Mouse (Mus musculus): ENCODE results near the gene Rbbp6. TPM values are rescaled to one million over a fixed set of nuclear protein-coding genes. Genes with fewer than 3 reads are reported as not detected.

Gene Rbbp6
- polyA plus RNA-seq (2015; fragmentation: Nextera tagmentation; extraction: Ambion mirVana) = 15.5 and 16.5 TPM in 2 replicates

DNA sequence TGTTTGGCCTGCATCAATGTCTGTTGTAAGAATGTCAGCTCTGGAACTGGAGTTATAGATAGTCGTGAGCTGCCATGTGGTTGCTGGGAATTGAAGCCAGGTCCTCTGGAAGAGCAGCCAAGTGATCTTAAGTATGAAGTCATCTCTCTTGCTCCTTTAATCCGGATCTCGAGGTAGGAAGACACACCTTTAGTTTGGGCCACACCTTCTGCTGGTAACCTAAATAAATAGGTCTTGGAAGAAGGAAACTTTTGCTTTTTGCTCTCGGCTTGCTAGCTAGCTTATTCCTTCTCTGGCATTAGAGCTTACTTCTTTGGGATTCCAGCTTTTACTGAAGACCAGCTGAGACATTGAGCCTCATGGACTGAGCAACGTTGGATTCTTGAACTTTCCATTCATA is at the start of gene Rbbp6:
TSS of gene Rbbp6 (plus strand) at position 301 of the 400 bp plus-strand sequence.
- Histone ChIP-seq H3K9ac (ENCODE audit: low read depth, low read length) (no peak within 1 kb of the TSS), H3K4me3 (ENCODE audit: low read length) (no peak within 1 kb of the TSS), H3K36me3 (ENCODE audit: control insufficient read depth, insufficient read depth, low read length) (no peaks in the 10 kb centered on the region), H3K27me3 (replicated peaks; ENCODE audit: control insufficient read depth, insufficient read depth, low read length) (no peaks in the 10 kb centered on the region), H3K4me1 (ENCODE audit: control insufficient read depth, insufficient read depth, low read length) (no peaks in the 10 kb centered on the region), H3K9me3 (ENCODE audit: control insufficient read depth, low read length) (no peaks in the 10 kb centered on the region), H3K4me2 (ENCODE audit: low read depth, low read length) (no peak within 1 kb of the TSS), H3K27ac (ENCODE audit: low read length) (no peak within 1 kb of the TSS)
- WGBS = 76% methylated on average over 5 of the region's 5 CpGs
- no peak for ATAC-seq

- no peak overlapping the region for H3K9ac ChIP-seq (ENCODE audit: low read depth, low read length)
- H3K4me1 ChIP-seq (ENCODE audit: control insufficient read depth, insufficient read depth, low read length) = no peaks in the 10 kb centered on the region
- no peaks in the 10 kb centered on the region for H3K27me3 ChIP-seq (replicated peaks; ENCODE audit: control insufficient read depth, insufficient read depth, low read length)
- no peaks in the 10 kb centered on the region for H3K36me3 ChIP-seq (ENCODE audit: control insufficient read depth, insufficient read depth, low read length)
- no peak overlapping the region for H3K4me3 ChIP-seq (ENCODE audit: low read length)
- no peak overlapping the region for H3K4me2 ChIP-seq (ENCODE audit: low read depth, low read length)
- WGBS = 40% methylated on average over 13 of the region's 13 CpGs
- no peak for ATAC-seq
- no peaks in the 10 kb centered on the region for H3K9me3 ChIP-seq (ENCODE audit: control insufficient read depth, low read length)
- H3K27ac ChIP-seq (ENCODE audit: low read length) = no peak overlapping the region
Observed at GRCm38 (mm10) chr7:122919728-122920582, 45.5 kb upstream of the Rbbp6 start.

GRCm38 (mm10) chr7:122921537-122921936 is 43.9 kb upstream of the Rbbp6 start:
- Histone ChIP-seq H3K27me3 (replicated peaks; ENCODE audit: control insufficient read depth, insufficient read depth, low read length) (no peaks in the 10 kb centered on the region), H3K4me2 (ENCODE audit: low read depth, low read length) (no peak overlapping the region), H3K9me3 (ENCODE audit: control insufficient read depth, low read length) (no peaks in the 10 kb centered on the region), H3K27ac (ENCODE audit: low read length) (no peak overlapping the region), H3K36me3 (ENCODE audit: control insufficient read depth, insufficient read depth, low read length) (no peaks in the 10 kb centered on the region), H3K9ac (ENCODE audit: low read depth, low read length) (no peak overlapping the region), H3K4me1 (ENCODE audit: control insufficient read depth, insufficient read depth, low read length) (no peaks in the 10 kb centered on the region), H3K4me3 (ENCODE audit: low read length) (no peak overlapping the region)
- 73% methylated on average over 9 of the region's 9 CpGs for WGBS
- ATAC-seq = no peak

DNA sequence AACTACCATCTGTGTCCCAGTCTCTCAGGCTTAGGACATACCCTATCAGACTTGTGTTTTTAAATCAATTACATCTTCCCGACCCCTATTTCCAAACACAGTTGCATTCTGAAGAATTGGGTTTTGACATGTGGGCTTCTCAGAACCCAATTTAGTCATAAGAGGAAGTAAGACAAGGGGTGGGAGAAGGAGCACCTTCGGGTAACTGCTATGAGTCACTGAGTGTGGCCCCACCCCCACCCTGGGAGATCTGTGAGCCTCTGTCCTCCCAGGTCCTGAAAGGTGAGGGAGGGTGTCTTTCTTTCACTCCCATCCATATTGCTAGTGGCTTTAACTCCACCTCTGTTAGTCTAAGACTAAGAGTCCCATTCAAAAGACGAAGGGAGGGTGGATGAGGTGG is 41.2 kb upstream of the Rbbp6 start:
- H3K4me2 ChIP-seq (ENCODE audit: low read depth, low read length) = no peak overlapping the region
- no peak overlapping the region for H3K9ac ChIP-seq (ENCODE audit: low read depth, low read length)
- no peak overlapping the region for H3K4me3 ChIP-seq (ENCODE audit: low read length)
- H3K27ac ChIP-seq (ENCODE audit: low read length) = no peak overlapping the region
- H3K27me3 ChIP-seq (replicated peaks; ENCODE audit: control insufficient read depth, insufficient read depth, low read length) = no peaks in the 10 kb centered on the region
- H3K36me3 ChIP-seq (ENCODE audit: control insufficient read depth, insufficient read depth, low read length) = no peaks in the 10 kb centered on the region
- WGBS = 57% methylated on average over 3 of the region's 3 CpGs
- H3K4me1 ChIP-seq (ENCODE audit: control insufficient read depth, insufficient read depth, low read length) = no peaks in the 10 kb centered on the region
- H3K9me3 ChIP-seq (ENCODE audit: control insufficient read depth, low read length) = no peaks in the 10 kb centered on the region
- no peak for ATAC-seq

DNA sequence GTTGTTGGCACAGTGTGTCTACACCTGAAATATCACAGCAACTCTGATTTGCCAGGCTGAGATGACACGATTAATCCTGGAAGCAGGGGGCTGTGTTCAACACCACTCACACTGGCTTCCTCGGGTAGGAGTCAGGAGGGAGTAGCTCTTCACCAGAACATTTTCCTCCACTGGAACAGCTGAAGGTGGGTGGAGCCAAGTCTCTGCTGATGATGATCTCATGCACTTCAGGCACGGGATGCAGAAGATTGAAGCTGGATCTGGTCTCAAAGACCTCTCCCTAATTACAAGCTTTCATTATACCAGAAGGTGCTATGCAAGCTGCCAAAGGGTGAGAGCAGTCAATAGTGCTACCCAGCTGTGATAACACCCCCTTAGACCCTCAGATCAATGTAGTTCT is 35.0 kb upstream of the Rbbp6 start:
- no peak for ATAC-seq
- Histone ChIP-seq H3K9ac (ENCODE audit: low read depth, low read length) (no peak overlapping the region), H3K9me3 (ENCODE audit: control insufficient read depth, low read length) (no peaks in the 10 kb centered on the region), H3K36me3 (ENCODE audit: control insufficient read depth, insufficient read depth, low read length) (no peaks in the 10 kb centered on the region), H3K27me3 (replicated peaks; ENCODE audit: control insufficient read depth, insufficient read depth, low read length) (no peaks in the 10 kb centered on the region), H3K4me2 (ENCODE audit: low read depth, low read length) (no peak overlapping the region), H3K4me3 (ENCODE audit: low read length) (no peak overlapping the region), H3K27ac (ENCODE audit: low read length) (no peak overlapping the region), H3K4me1 (ENCODE audit: control insufficient read depth, insufficient read depth, low read length) (no peaks in the 10 kb centered on the region)
- WGBS = 35% methylated on average over 3 of the region's 3 CpGs

DNA sequence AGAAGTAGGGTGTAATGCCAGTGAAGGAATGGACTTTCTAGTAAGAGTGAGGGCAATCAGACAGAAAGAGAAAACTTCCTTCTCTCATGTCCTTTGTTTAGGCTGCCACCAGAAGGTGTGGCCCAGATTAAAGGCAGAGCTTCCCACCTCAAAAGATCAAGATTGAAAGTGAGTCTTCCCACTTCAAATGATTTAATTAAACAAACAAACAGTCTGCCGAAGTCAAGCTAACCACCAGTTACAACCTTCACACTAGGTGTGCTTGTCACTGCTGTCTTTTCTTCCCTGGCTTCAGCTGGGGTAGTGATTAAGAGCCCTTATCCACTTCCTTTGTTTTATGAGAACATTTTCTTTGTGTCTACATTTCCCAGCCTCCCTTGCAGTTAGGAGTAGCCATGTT is 33.3 kb upstream of the Rbbp6 start:
- no peak overlapping the region for H3K9ac ChIP-seq (ENCODE audit: low read depth, low read length)
- H3K27ac ChIP-seq (ENCODE audit: low read length) = no peak overlapping the region
- ATAC-seq = no peak
- no peaks in the 10 kb centered on the region for H3K4me1 ChIP-seq (ENCODE audit: control insufficient read depth, insufficient read depth, low read length)
- H3K4me2 ChIP-seq (ENCODE audit: low read depth, low read length) = no peak overlapping the region
- no peaks in the 10 kb centered on the region for H3K27me3 ChIP-seq (replicated peaks; ENCODE audit: control insufficient read depth, insufficient read depth, low read length)
- H3K4me3 ChIP-seq (ENCODE audit: low read length) = no peak overlapping the region
- H3K9me3 ChIP-seq (ENCODE audit: control insufficient read depth, low read length) = no peaks in the 10 kb centered on the region
- WGBS = 8% methylated on average over 1 of the region's 1 CpGs
- no peaks in the 10 kb centered on the region for H3K36me3 ChIP-seq (ENCODE audit: control insufficient read depth, insufficient read depth, low read length)

DNA sequence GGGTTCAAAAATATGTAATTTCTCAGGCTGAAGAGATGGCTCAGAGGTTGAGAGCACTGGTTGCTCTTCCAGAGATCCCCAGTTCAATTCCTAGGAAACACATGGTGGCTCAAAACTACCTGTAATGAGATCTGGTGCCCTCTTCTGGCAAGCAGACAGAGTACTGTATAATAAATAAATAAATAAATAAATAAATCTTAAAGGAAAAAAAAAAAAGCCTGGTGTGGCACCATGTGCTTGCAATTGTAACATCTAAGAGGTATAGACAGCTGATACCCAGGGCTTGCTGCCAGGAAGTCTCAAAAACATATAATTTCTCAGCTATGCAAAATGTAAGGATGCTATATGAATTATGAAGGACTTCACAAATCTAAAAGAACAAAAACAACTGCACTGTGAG is 28.9 kb upstream of the Rbbp6 start:
- no peak overlapping the region for H3K4me3 ChIP-seq (ENCODE audit: low read length)
- H3K27ac ChIP-seq (ENCODE audit: low read length) = no peak overlapping the region
- no peak overlapping the region for H3K9ac ChIP-seq (ENCODE audit: low read depth, low read length)
- no peaks in the 10 kb centered on the region for H3K9me3 ChIP-seq (ENCODE audit: control insufficient read depth, low read length)
- H3K4me2 ChIP-seq (ENCODE audit: low read depth, low read length) = no peak overlapping the region
- ATAC-seq = no peak
- no peaks in the 10 kb centered on the region for H3K4me1 ChIP-seq (ENCODE audit: control insufficient read depth, insufficient read depth, low read length)
- no peaks in the 10 kb centered on the region for H3K36me3 ChIP-seq (ENCODE audit: control insufficient read depth, insufficient read depth, low read length)
- H3K27me3 ChIP-seq (replicated peaks; ENCODE audit: control insufficient read depth, insufficient read depth, low read length) = no peaks in the 10 kb centered on the region

DNA sequence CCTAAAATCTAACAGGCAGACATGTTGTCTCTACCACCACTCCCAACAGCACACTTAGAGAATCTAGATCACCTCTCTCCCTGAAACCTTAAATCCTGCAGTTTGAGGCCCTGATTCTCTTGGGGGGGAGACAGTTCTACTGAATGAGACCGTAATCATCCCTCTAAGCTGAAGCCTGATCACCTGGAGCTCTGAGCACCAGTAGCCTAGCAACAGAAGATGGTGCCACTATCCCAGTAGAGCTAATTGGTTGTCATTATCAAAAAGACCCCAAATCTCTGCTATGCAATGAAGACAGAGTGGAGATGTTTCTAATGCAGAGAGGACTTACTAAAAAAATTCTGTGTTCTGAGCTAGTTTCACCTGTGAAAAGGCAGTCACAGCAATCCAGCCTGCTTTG is 27.3 kb upstream of the Rbbp6 start:
- no peak overlapping the region for H3K27ac ChIP-seq (ENCODE audit: low read length)
- ATAC-seq = no peak
- no peak overlapping the region for H3K4me2 ChIP-seq (ENCODE audit: low read depth, low read length)
- H3K9ac ChIP-seq (ENCODE audit: low read depth, low read length) = no peak overlapping the region
- no peaks in the 10 kb centered on the region for H3K27me3 ChIP-seq (replicated peaks; ENCODE audit: control insufficient read depth, insufficient read depth, low read length)
- H3K4me1 ChIP-seq (ENCODE audit: control insufficient read depth, insufficient read depth, low read length) = no peaks in the 10 kb centered on the region
- H3K9me3 ChIP-seq (ENCODE audit: control insufficient read depth, low read length) = no peaks in the 10 kb centered on the region
- no peak overlapping the region for H3K4me3 ChIP-seq (ENCODE audit: low read length)
- 74% methylated on average over 1 of the region's 1 CpGs for WGBS
- H3K36me3 ChIP-seq (ENCODE audit: control insufficient read depth, insufficient read depth, low read length) = no peaks in the 10 kb centered on the region

GRCm38 (mm10) chr7:122939181-122939580 is 26.3 kb upstream of the Rbbp6 start:
- H3K4me2 ChIP-seq (ENCODE audit: low read depth, low read length) = no peak overlapping the region
- H3K4me1 ChIP-seq (ENCODE audit: control insufficient read depth, insufficient read depth, low read length) = no peaks in the 10 kb centered on the region
- H3K9me3 ChIP-seq (ENCODE audit: control insufficient read depth, low read length) = no peaks in the 10 kb centered on the region
- H3K4me3 ChIP-seq (ENCODE audit: low read length) = no peak overlapping the region
- no peaks in the 10 kb centered on the region for H3K36me3 ChIP-seq (ENCODE audit: control insufficient read depth, insufficient read depth, low read length)
- ATAC-seq = no peak
- no peak overlapping the region for H3K9ac ChIP-seq (ENCODE audit: low read depth, low read length)
- no peaks in the 10 kb centered on the region for H3K27me3 ChIP-seq (replicated peaks; ENCODE audit: control insufficient read depth, insufficient read depth, low read length)
- WGBS = 77% methylated on average over 3 of the region's 3 CpGs
- no peak overlapping the region for H3K27ac ChIP-seq (ENCODE audit: low read length)
